Mouse (Mus musculus) myocyte (in vitro differentiated cells): ENCODE measurements around the gene Mfsd4b1. TPM values are rescaled to one million over a fixed set of nuclear protein-coding genes. Genes with fewer than 3 reads are reported as not detected.

Experiments
- H3K27me3 ChIP-seq: one replicate; pipeline ENCODE4 v1.6.1; 2011; ENCODE audit not compliant: control insufficient read depth, insufficient read depth, insufficient read length
- H3K36me3 ChIP-seq: one replicate; pipeline ENCODE4 v1.6.1; 2011; ENCODE audit not compliant: control insufficient read depth, insufficient read depth
- H3K4me2 ChIP-seq: one replicate; pipeline ENCODE4 v1.6.1; 2011; ENCODE audit warnings: low read depth, control low read depth
- H3K4me3 ChIP-seq: one replicate; pipeline ENCODE4 v1.5.1; 2011; ENCODE audit warnings: mild to moderate bottlenecking, control low read depth, moderate library complexity
- H3K79me2 ChIP-seq: one replicate; pipeline ENCODE4 v1.6.1; 2011; ENCODE audit not compliant: control insufficient read depth, insufficient read depth
- H3ac ChIP-seq: one replicate; pipeline ENCODE4 v1.6.1; 2011; ENCODE audit not compliant: control insufficient read depth, insufficient read length
- CEBPB ChIP-seq: IDR thresholded peaks from 2 replicates; pipeline ENCODE4 v1.6.1; 2011; ENCODE audit warnings: mild to moderate bottlenecking, moderate library complexity; ENCODE audit not compliant: poor library complexity, insufficient read depth, severe bottlenecking
- E2F4 ChIP-seq: IDR thresholded peaks from one replicate; pipeline ENCODE4 v1.6.1; 2011; ENCODE audit warnings: mild to moderate bottlenecking, control low read depth, moderate library complexity; ENCODE audit not compliant: insufficient read depth
- MYOD1 ChIP-seq, 3 experiments: IDR thresholded peaks; one replicate each; pipeline ENCODE4 v1.6.1; 2011; ENCODE audit warnings: control low read depth in 2 of 3, low read depth in 2 of 3, mild to moderate bottlenecking in 2 of 3, moderate library complexity in 1 of 3; ENCODE audit not compliant: insufficient read length in 2 of 3, control insufficient read depth in 1 of 3
- POLR2A ChIP-seq: IDR thresholded peaks from one replicate; pipeline ENCODE4 v1.6.1; 2011; ENCODE audit warnings: low read depth, mild to moderate bottlenecking, control low read depth, moderate library complexity; ENCODE audit not compliant: insufficient read length
- POLR2AphosphoS2 ChIP-seq: IDR thresholded peaks from one replicate; pipeline ENCODE4 v1.6.1; 2011; ENCODE audit warnings: low read depth, control low read depth; ENCODE audit not compliant: insufficient read length
- SRF ChIP-seq: IDR thresholded peaks from one replicate; pipeline ENCODE4 v1.6.1; 2011; ENCODE audit warnings: low read depth; ENCODE audit not compliant: control insufficient read depth, insufficient read length
- TCF3 ChIP-seq: IDR thresholded peaks from one replicate; pipeline ENCODE4 v1.6.1; 2011; ENCODE audit warnings: low read depth, control low read depth; ENCODE audit not compliant: insufficient read length
- polyA plus RNA-seq: library from polyadenylated mRNA; unstranded; fragments of >200 nt; fragmentation: generic; extraction: Trizol; gene quantifications from one replicate; pipeline ENCODE4 v1.2.1, GENCODE M21; 2012; ENCODE audit warnings: missing spikeins

Gene Mfsd4b1
- polyA plus RNA-seq, 1 experiment, result 0.11 TPM

DNA sequence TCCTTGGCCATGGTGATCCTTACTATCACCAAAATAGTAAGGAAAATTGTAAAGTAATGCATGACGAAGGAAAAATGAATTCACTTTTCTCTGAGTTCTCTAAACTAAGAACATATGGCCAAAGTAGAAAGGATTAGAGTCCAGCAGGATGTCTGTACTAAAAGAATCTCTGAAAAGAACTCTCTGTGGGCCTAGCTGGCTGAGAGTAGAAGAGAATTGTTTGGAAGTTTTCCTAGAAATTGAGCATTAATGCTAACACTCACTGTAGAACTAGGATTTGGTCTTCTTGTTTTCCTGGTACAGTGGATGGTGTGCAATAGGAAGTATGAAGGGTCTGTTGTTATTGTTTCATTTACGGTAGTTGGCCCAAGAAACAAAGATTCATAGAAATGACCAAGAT is 69.9 kb downstream of the Mfsd4b1 start:
- no peaks in the 10 kb centered on the region for H3K36me3 ChIP-seq
- no peak overlapping the region for H3K4me3 ChIP-seq
- H3ac ChIP-seq, result no peak overlapping the region
- no peaks in the 10 kb centered on the region for H3K27me3 ChIP-seq
- H3K4me2 ChIP-seq, result no peak overlapping the region
- TF ChIP-seq POLR2A (no peak), TCF3 (no peak), CEBPB (no peak), POLR2AphosphoS2 (no peak), E2F4 (no peak), MYOD1 (IDR thresholded peaks at IDR 0.05; ENCODE audit: control insufficient read depth in 1 of 3, insufficient read length in 2 of 3, low read depth in 2 of 3) (no peak), SRF (no peak)
- no peaks in the 10 kb centered on the region for H3K79me2 ChIP-seq

Other genes with a start within 250 kb of the Mfsd4b1 start
- gene Mfsd4b4, start 126.0 kb downstream of the Mfsd4b1 start, polyA plus RNA-seq, result 1.1 TPM
- not detected for gene Mfsd4b2, start 98.3 kb downstream of the Mfsd4b1 start, polyA plus RNA-seq
- 0.64 TPM for gene Mfsd4b3, start 65.1 kb downstream of the Mfsd4b1 start, polyA plus RNA-seq
- gene Mfsd4b5, start 38.6 kb downstream of the Mfsd4b1 start, polyA plus RNA-seq, result 0.04 TPM
- gene Slc16a10, start 117.0 kb upstream of the Mfsd4b1 start, polyA plus RNA-seq, result 3.5 TPM
- gene Rpf2, start 221.8 kb upstream of the Mfsd4b1 start, polyA plus RNA-seq, result 22.3 TPM
- gene Gtf3c6, start 232.8 kb upstream of the Mfsd4b1 start, polyA plus RNA-seq, result 24.5 TPM